Mouse (Mus musculus): ENCODE measurements at regions not wholly inside any gene's neighbourhood (a gene's known extent, or its start where the extent isn't known, plus 50 kb on each side); places are given as distances from the start of the nearest gene placed in this dataset.

- no peak for DNase-seq (ENCODE audit: low spot score in 2 of 2)
These were observed 54.4 kb upstream of the Olfm4 start for GRCm38 (mm10) chr14:79929451-79929850.

GRCm38 (mm10) chr14:79927161-79927560, 56.7 kb upstream of the Olfm4 start:
- no peak for DNase-seq (ENCODE audit: low spot score in 2 of 2)

DNA sequence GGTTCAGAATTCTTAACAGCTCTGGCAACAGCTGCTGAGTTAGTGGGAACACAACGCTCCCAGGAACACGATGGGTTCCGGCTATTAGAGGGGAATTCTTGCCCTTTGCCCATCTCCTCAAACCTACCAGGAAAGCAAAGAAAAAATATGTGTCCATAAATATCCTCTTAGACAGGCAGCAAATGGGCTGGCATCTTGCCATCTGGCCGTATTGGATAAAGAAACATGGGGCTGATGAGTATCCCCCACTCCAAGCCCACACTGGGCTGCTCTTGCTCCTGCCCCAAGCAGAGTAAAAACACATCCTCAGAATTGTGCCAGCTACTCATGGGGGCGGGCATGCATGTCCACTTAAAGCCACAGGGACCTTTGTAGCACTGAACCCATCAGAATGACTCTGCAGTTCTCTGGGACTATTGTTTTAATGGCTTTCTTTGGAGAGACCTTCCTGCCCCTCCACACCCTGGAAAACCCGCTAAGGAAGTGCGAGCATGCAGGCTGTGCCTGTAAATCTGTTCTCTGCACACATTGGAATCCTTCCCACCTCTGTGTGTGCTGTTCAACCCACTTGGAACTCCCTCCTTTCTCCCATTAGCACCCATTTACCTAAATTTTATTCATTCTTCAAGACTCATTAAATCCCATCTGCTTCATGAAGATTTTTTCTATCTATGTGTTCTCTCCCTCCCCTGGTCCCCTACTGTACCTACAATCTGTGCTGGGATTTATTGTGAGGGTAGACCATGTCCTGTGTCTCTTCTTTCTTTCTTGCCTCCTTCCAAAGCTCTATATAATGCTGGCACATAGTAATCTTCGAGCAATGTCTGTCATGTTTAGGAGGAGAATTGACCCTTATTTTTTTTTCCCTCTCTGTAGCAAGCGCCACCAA, 66.7 kb upstream of the Olfm4 start:
- no peak for DNase-seq (ENCODE audit: low spot score in 2 of 2)

DNA sequence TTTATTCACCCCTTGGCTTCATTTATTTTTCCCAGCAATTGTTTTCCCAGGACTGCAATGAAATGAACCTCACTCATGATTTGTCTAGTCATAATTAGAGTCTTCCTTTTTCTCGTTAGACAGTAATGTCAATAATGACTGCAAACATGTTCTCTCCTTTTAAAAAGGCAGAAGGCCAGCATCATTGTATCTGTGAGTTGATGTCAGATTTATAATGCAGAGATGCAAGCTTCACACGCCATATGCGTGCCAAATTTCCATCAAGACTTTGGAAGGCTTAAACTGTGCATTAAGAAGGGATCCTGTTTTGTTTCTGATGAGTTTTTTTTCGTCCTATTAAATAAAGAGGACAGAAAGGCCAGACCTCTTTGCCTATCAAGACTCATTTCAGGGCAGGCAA, 68.9 kb upstream of the Olfm4 start:
- no peak for DNase-seq (ENCODE audit: low spot score in 2 of 2)

DNA sequence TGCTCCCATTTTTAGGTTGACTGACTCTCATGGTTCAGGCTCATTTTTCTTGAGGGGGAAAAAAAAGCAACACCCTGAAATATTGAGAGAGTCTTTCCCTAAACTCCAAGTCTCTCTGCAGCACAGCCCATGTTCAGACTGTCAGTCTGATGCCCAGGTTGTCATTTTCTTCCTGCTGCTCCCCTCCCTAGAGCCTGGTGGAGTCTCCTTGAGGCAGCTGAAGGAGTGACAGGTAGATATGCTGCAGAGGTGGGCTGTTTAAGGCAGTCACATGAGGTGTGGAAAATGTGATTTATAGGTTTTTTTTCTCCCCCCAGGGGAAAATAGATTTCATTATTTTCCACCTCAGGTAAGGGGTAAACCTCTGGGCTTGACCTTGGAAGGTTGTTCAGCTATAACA, 70.6 kb upstream of the Olfm4 start:
- no peak for DNase-seq (ENCODE audit: low spot score in 2 of 2)

GRCm38 (mm10) chr14:79912610-79913009, 71.3 kb upstream of the Olfm4 start:
- DNase-seq (ENCODE audit: low spot score in 2 of 2) = peak in 1 of 2 experiments; percentile 2

GRCm38 (mm10) chr14:79907761-79908160, 76.1 kb upstream of the Olfm4 start:
- DNase-seq (ENCODE audit: low spot score in 2 of 2) = no peak

- no peak for DNase-seq (ENCODE audit: low spot score in 2 of 2)
These were observed 78.3 kb upstream of the Olfm4 start for GRCm38 (mm10) chr14:79905574-79905973.

DNA sequence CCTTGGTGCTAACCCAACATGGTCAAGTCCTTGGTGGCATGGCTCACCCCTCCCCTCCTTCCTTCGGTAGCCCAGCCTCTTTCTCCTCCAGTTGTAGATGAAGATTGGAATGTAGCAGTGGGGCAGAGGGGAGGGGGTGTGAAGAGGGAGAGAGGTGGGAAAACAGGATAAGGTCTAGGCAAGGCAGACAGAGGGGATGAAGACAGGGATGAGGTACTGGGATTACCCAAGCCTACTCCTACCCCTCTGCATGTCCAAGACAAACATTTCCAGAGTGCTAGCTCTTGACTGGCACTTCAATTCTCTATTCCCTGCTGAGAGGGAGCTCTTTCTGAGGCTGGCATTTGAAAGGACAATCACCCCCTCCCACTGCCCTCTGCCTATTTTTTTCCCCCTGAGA, 81.5 kb upstream of the Olfm4 start:
- no peak for DNase-seq (ENCODE audit: low spot score in 2 of 2)

DNA sequence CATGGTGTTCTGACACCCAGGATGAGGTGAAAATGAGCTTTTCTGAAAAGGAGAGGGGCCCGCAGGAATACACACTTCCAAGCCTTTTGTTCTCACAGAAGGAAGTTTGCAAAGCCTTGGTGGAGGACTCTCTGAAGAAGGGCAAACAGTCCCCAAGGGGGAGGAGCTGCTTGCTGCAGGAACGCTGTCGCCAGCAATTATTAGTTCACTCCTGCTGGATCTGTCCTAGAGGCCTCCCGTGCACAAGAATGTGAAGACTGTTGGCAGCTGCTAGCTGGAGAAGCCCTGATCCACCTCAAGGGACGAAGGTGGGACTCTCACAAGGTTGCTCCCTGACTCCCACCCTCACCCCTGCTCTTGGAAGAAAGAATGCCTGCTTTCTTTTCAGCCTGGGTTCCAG, 85.6 kb upstream of the Olfm4 start:
- no peak for DNase-seq (ENCODE audit: low spot score in 2 of 2)

DNA sequence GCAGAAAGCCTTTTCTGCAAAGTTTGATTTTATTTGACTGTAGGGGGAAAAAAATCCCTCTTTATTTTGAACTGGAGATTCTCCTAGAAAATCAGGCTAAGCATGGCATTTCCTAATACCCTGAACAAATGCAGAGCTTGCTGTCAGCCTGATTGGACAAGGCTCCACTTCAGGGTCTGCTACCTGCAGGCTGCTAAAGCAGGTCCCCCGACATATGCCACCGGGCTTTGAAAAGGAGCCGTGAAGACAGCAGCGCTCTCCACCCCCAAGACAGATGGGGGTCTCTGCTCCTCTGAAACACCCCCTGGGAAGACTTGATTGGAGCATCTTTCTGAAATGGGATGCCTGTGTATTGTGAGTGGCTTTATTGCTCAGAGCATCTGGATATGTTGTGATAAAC, 90.6 kb upstream of the Olfm4 start:
- no peak for DNase-seq (ENCODE audit: low spot score in 2 of 2)

- DNase-seq (ENCODE audit: low spot score in 2 of 2) = no peak
These were observed 93.2 kb upstream of the Olfm4 start for GRCm38 (mm10) chr14:79890682-79891081.

DNA sequence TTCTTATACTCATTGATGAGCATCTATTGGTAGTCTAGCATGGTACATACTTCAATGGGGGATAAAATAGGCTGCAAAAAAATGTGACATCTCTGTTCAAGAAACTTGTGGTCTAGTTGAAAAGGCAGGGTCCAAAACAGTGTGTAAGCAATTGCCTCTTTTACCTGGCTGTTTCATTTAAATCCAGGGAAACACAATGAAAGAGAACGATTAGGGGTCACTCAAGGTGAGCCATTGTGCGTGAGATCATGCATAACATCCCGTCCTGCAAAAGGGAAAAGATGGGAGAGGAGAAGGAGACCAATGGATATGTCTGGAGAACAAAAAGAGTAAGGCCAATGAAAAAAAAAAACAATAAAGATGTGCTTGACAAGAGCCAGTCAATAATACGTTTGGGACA, 93.6 kb upstream of the Olfm4 start:
- DNase-seq (ENCODE audit: low spot score in 2 of 2) = no peak

DNA sequence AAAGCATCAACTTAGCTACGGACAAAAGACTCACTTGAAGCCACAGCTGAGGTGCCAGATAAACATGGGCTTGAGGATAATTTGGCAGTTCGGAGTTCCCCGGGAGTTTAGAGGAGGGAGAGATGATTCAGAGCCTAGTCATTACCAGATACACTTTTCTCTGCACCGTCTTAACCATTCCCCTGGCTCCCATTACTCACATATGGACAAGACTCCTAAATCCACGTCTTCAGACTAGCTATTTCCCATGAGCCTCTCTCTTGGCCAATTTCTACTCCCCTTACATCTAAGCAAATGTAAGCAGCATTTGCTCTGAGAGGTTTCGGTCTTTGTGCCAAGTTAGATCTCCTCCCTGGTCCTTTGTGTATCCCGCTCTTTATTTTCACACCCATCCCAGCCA, 100.4 kb upstream of the Olfm4 start:
- no peak for DNase-seq (ENCODE audit: low spot score in 2 of 2)

GRCm38 (mm10) chr14:79881726-79882125, 102.2 kb upstream of the Olfm4 start:
- no peak for DNase-seq (ENCODE audit: low spot score in 2 of 2)

DNA sequence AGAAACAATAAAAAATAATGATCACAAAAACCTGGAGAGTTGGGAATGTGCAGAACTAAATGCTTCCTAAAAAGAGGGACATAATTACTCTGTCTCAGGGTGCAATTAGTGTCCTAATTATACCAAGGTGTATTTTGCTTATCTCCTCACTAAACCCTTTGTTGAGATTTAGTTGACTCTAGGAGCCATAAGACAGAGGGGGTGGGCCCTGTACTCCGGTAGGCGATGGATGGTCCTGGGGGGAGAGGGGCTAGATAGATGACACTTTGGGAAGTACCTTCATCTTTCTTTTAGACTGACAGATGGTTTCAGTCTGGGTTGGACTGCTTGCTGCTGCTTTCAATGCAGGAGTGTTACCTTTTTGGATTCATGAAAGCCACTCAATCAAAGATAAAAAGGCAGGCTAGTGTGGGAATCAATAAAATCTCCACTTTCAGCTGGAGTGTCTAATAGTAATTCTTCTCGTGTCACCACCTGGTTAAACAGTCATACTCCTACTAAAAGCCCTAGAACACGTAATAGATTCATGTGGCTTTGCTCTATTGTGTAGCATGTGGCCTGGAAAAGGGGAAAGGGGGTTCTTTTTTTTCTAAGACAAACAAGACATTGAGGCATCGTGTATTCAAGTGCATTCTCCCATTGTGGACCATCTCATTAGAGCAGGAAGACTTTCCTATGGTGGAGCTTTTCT, 103.7 kb upstream of the Olfm4 start:
- no peak for DNase-seq (ENCODE audit: low spot score in 2 of 2)

DNA sequence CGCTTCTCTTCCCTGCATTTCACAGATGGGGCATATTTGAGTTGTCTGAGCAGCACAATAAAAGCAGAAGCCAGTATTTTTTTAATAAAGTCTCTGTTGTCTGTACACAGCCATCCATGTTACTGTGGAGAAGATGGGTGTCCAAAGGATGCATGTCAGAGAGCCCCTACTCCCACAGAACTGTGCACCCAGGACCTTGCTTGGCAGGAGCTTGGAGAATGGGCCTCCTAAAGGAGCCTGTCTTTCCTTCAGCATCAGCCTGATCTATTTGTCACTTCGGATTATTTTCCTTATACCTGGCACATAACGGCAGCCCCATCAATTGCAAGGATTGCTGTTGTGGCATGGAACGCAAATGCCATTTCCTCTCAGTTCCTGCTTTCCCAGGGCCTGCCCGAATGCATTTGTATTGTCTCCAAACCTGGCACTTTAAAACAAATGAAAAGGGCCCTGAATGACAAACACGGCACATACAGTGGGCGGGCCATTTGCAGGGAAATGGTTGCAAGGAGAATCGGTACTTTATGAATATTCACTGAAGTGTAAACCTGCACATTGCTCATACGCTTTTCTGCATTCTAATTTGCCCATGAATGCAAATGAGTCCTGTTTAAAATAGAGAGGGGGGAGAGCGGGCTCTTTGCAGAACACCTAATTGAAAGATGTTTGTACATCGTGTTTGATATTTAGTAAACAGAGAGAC, 104.4 kb upstream of the Olfm4 start:
- DNase-seq (ENCODE audit: low spot score in 2 of 2) = no peak

- no peak for DNase-seq (ENCODE audit: low spot score in 2 of 2)
These were observed 105.4 kb upstream of the Olfm4 start for GRCm38 (mm10) chr14:79878285-79879019.

DNA sequence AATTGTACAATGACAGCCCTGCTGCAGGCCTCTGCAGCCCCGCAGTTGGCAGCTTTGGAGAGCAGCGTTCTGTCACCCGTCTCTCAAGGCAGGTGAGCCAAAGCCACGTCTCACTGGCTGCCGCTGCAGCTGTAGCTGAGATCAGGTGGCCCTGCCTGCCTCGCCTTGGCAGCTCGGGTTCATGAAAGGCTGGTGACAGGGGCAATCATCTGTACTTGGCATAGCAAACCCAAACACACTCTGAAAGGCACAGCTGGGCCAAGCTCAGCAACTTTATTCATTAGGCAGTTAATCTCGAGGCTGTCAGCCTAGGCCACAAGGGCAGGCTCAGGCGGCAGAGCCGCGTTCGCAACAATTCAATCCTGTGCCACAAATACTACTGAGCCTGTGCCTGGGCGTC, 102.0 kb upstream of the Pcdh8 start:
- peak; percentile 7 to 14 for DNase-seq (ENCODE audit: low spot score in 2 of 2)

- no peak for DNase-seq (ENCODE audit: low spot score in 2 of 2)
These were observed 101.3 kb upstream of the Pcdh8 start for GRCm38 (mm10) chr14:79872430-79872829.

DNA sequence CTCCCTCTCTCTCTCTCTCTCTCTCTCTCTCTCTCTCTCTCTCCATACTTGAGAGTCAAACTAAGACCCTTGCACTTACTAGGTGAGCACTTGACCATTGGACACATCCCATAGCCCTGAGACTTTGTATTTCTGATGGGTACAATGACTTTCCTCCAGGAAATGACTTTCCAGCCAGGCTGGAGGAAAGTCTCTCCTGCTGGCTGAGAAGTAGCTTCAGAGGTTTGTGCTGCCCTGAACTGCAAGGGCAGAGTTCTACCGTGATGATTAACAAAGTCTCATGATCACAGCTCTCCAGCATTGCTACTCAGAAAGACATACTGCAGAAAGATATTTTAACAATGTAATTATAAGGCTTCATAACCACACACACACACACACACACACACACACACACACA, 98.2 kb upstream of the Pcdh8 start:
- DNase-seq (ENCODE audit: low spot score in 2 of 2) = no peak

GRCm38 (mm10) chr14:79856245-79856644, 85.1 kb upstream of the Pcdh8 start:
- no peak for DNase-seq (ENCODE audit: low spot score in 2 of 2)

Measured in heart, adult 9 months (tissue).